Mouse (Mus musculus) ES-Bruce4 (cell line): Measurements from ENCODE around the gene Atp6v0d1. TPM values are rescaled to one million over a fixed set of nuclear protein-coding genes. Genes with fewer than 3 reads are reported as not detected.

Experiments
- H3K27ac ChIP-seq: 2 replicates; pipeline ENCODE4 v1.5.1; 2012; ENCODE audit warnings: low read length, inconsistent platforms; ENCODE audit not compliant: insufficient read depth
- H3K27me3 ChIP-seq: 2 replicates; pipeline ENCODE4 v1.6.1; 2012; ENCODE audit warnings: mild to moderate bottlenecking, low read length, inconsistent platforms; ENCODE audit not compliant: control insufficient read depth, poor library complexity, insufficient read depth, severe bottlenecking
- H3K36me3 ChIP-seq: 2 replicates; pipeline ENCODE4 v1.6.1; 2012; ENCODE audit warnings: inconsistent platforms, mild to moderate bottlenecking, low read length, moderate library complexity; ENCODE audit not compliant: control insufficient read depth, poor library complexity, insufficient read depth, severe bottlenecking
- H3K4me1 ChIP-seq: one replicate; pipeline ENCODE4 v1.8.1; 2011; ENCODE audit warnings: low read length; ENCODE audit not compliant: control insufficient read depth, insufficient read depth
- H3K4me3 ChIP-seq: 2 replicates; pipeline ENCODE4 v1.5.1; 2011; ENCODE audit warnings: low read depth, mild to moderate bottlenecking, low read length
- H3K9ac ChIP-seq: 2 replicates; pipeline ENCODE4 v1.6.1; 2012; ENCODE audit warnings: low read depth, mild to moderate bottlenecking, inconsistent platforms; ENCODE audit not compliant: poor library complexity, severe bottlenecking
- H3K9me3 ChIP-seq: replicated peaks from 2 replicates; pipeline ENCODE4 v1.6.1; 2012; ENCODE audit warnings: mild to moderate bottlenecking, low read length, inconsistent platforms; ENCODE audit not compliant: control insufficient read depth, poor library complexity, insufficient read depth, severe bottlenecking
- CTCF ChIP-seq: IDR thresholded peaks from one replicate; pipeline ENCODE4 v1.8.1; 2011; ENCODE audit warnings: low read depth, low read length
- EP300 ChIP-seq: IDR thresholded peaks from 2 replicates; pipeline ENCODE4 v1.6.1; 2011; ENCODE audit warnings: low read depth, low read length; ENCODE audit not compliant: insufficient read depth
- POLR2A ChIP-seq: IDR thresholded peaks from one replicate; pipeline ENCODE4 v1.8.1; 2011; ENCODE audit warnings: low read length; ENCODE audit not compliant: insufficient read depth
- polyA plus RNA-seq: library from polyadenylated mRNA; stranded (reverse); fragments of >200 nt; gene quantifications from 2 replicates; pipeline ENCODE4 v1.2.4, GENCODE M21; 2011; ENCODE audit warnings: low read depth; ENCODE audit not compliant: missing spikeins, insufficient read depth, insufficient read length

Gene Atp6v0d1
- polyA plus RNA-seq, 1 experiment: 78.4 TPM

DNA sequence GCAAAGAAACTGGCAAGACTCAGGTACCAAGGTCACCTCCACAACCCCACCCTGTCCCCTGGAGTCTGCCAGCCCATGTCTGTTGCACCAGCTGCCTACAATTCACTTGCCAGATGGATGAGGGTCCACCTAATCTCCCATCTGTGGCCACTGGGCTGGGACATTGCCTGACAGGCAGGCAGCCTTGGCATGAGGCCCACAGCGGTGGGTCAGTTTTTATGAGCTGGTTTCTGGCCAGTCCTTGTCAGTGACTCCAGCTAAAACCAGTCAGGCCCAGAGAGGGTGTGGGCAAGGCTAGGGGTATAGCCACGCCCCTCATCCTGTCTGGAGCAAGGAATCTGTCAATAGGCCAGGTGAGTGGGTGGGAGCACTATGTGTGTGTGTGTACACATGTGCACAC is 38.7 kb downstream of the Atp6v0d1 start:
- no peaks in the 10 kb centered on the region for H3K27me3 ChIP-seq
- H3K36me3 ChIP-seq: no peaks in the 10 kb centered on the region
- H3K27ac ChIP-seq: no peak overlapping the region
- H3K9ac ChIP-seq: no peak overlapping the region
- H3K4me1 ChIP-seq: no peaks in the 10 kb centered on the region
- no peaks in the 10 kb centered on the region for H3K9me3 ChIP-seq
- TF ChIP-seq POLR2A (no peak), CTCF (no peak), EP300 (no peak)
- no peak overlapping the region for H3K4me3 ChIP-seq

DNA sequence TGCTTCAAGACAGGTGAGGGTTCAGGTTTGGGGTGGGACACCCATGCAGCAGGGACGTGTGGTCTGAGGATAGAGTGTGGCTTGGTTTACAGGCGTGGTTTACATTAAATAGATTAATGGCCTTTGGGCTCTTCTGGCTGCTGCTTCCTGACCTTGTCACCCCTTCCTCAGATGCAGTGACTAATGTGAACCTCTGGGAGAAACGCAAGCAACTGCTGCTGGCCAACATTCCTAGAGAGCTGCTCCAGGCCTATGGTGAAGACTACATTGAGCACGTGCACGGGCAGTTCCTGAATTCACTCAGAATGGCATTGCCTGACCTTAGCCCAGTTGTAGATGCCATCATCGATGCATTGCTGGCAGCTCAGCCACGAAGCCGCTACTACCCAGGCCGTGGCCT is 43.0 kb downstream of the Atp6v0d1 start:
- Histone ChIP-seq H3K4me1 (no peaks in the 10 kb centered on the region), H3K36me3 (no peaks in the 10 kb centered on the region), H3K27ac (no peak overlapping the region), H3K9ac (no peak overlapping the region), H3K27me3 (no peaks in the 10 kb centered on the region; the same call in 1 of the 2 replicates), H3K4me3 (no peak overlapping the region), H3K9me3 (no peaks in the 10 kb centered on the region)
- TF ChIP-seq CTCF (no peak), EP300 (no peak), POLR2A (no peak)

DNA sequence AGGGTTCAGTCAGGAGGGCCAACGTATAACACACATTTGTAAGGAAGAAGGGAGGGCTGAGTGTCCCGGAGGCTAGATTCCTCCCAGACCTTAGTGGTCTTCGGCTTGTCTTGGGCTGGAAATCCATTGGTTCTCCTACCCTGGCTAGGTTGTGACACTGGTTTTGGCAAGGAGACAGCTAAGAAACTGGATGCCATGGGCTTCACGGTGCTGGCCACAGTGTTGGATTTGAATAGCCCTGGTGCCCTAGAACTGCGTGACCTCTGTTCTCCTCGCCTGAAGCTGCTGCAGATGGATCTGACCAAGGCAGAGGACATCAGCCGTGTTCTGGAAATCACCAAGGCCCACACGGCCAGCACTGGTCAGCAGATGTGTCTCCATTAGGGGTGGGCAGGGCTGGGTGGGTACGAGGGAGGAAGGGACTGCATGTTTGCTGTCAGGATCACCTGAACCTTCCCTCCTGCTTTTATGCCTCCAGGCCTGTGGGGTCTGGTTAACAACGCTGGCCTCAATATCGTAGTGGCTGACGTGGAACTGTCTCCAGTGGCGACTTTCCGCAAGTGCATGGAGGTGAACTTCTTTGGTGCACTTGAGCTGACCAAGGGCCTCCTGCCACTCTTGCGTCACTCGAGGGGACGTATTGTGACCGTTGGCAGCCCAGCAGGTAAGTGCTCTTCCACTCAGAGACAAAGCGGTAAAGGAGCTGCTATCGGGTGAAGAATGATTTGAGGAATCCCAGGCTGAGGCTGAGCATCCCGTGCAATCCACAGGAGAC is 43.7 kb downstream of the Atp6v0d1 start:
- no peaks in the 10 kb centered on the region for H3K4me1 ChIP-seq
- H3K27ac ChIP-seq: no peak overlapping the region

DNA sequence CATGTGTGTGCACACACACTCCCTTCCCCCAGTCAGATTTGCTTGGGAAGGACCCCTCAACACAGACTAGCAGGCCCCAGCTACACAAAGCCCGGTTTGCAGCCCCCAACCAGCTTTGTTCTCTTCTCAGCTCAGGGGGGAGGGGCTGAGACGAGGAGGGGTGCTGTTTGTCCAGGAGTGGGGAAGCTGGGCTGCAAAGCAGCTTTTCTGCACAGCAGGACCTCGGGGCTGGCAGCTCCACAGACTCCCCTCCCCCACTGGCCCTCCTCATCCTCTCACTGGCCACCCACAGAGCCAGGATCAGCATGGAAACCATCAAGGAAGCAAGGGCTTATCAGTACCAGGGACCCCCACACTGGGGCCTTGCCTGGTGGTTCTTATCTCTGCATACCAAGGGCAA is 44.8 kb downstream of the Atp6v0d1 start:
- Histone ChIP-seq H3K4me3 (no peak overlapping the region), H3K9ac (no peak overlapping the region), H3K4me1 (no peaks in the 10 kb centered on the region), H3K27me3 (no peaks in the 10 kb centered on the region; the same call in 1 of the 2 replicates), H3K36me3 (no peaks in the 10 kb centered on the region), H3K9me3 (no peaks in the 10 kb centered on the region), H3K27ac (no peak overlapping the region)
- no peak for TF ChIP-seq POLR2A

More for the DNA sequence above, 43.7 kb downstream of the Atp6v0d1 start:
- Histone ChIP-seq H3K4me3 (no peak overlapping the region), H3K9me3 (no peaks in the 10 kb centered on the region), H3K9ac (no peak overlapping the region), H3K27me3 (no peaks in the 10 kb centered on the region; the same call in 1 of the 2 replicates), H3K36me3 (no peaks in the 10 kb centered on the region)
- TF ChIP-seq EP300: no peak
- TF ChIP-seq CTCF: no peak
- no peak for TF ChIP-seq POLR2A

DNA sequence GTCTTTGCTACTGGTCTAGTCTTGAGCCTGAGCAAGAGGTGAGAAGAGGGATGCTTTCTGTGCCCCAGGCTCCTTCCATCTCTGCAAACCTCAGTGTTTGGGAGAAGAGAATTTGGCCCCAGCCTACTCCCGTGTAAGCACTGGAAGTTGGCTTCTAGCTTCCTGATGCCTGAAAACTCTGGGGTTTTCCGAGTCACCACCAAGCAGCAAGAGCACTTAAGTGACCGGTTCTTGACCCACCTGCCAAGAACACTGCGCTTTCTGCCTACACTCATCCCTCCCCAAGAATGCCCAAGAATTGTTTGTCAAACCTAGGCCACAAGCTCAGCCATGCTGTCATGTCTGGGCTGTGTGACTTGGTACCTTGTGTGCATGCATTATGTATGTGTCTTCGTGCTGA is 45.3 kb downstream of the Atp6v0d1 start:
- Histone ChIP-seq H3K27me3 (no peaks in the 10 kb centered on the region; the same call in 1 of the 2 replicates), H3K4me1 (no peaks in the 10 kb centered on the region), H3K27ac (no peak overlapping the region), H3K36me3 (no peaks in the 10 kb centered on the region), H3K4me3 (no peak overlapping the region), H3K9me3 (no peaks in the 10 kb centered on the region), H3K9ac (no peak overlapping the region)
- TF ChIP-seq CTCF (no peak), EP300 (no peak), POLR2A (no peak)

DNA sequence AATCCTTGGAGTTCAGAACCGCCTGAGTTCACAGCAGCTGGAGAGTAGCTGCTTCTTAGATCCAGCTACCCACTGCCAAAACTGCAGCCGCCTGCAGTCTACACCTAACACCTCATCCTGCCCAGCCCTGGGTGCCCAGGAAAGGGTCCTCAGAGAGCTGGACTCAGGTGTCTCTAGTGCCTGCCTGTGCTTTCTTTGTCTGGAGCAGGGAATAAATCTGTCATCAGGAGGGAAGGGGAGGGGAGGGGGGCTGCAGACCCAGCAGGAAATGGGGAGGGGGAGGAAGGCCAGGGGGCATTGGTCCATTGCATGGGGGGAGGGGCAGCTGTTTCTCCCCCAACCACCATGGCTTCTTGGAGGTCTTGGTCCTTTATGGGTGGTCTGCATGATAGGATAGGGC is 46.3 kb downstream of the Atp6v0d1 start:
- TF ChIP-seq EP300 (no peak), CTCF (no peak), POLR2A (no peak)
- no peak overlapping the region for H3K4me3 ChIP-seq
- no peaks in the 10 kb centered on the region for H3K9me3 ChIP-seq
- no peaks in the 10 kb centered on the region for H3K36me3 ChIP-seq
- peak overlapping the region; percentile 46 for H3K9ac ChIP-seq
- H3K4me1 ChIP-seq: peaks cover 1% of the 10 kb centered on the region
- H3K27me3 ChIP-seq: no peaks in the 10 kb centered on the region; the same call in 1 of the 2 replicates
- H3K27ac ChIP-seq: no peak overlapping the region
